Mouse (Mus musculus): Measurements from ENCODE around the gene Nipsnap3a.

DNA sequence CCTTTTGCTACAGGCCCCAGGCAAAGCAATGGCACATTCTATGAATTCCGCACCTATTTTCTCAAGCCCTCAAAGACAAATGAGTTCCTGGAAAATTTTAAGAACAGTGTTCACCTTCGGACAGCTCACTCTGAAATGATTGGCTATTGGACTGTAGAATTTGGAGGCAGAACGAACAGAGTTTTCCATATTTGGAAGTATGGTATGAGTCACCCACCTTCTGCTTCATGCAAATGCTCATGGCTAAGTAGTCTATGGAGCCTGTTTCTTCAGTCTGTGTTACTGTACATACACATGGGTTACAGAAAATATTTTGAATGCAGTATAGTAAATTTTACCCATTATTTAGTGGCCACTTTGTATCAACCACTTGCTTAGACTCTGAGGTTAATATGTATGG is 26.0 kb downstream of the Nipsnap3a start:
- TF ChIP-seq POLR2A (IDR thresholded peaks at IDR 0.05; ENCODE audit: insufficient read length, low read depth) (no peak), TCF3 (IDR thresholded peaks at IDR 0.05; ENCODE audit: insufficient read length, low read depth) (no peak), SRF (IDR thresholded peaks at IDR 0.05; ENCODE audit: control insufficient read depth, insufficient read length, low read depth) (no peak)

Data from myocyte (in vitro differentiated cells).